ENCODE assay signal across 8 mouse cellular contexts in the genomic region with DNA sequence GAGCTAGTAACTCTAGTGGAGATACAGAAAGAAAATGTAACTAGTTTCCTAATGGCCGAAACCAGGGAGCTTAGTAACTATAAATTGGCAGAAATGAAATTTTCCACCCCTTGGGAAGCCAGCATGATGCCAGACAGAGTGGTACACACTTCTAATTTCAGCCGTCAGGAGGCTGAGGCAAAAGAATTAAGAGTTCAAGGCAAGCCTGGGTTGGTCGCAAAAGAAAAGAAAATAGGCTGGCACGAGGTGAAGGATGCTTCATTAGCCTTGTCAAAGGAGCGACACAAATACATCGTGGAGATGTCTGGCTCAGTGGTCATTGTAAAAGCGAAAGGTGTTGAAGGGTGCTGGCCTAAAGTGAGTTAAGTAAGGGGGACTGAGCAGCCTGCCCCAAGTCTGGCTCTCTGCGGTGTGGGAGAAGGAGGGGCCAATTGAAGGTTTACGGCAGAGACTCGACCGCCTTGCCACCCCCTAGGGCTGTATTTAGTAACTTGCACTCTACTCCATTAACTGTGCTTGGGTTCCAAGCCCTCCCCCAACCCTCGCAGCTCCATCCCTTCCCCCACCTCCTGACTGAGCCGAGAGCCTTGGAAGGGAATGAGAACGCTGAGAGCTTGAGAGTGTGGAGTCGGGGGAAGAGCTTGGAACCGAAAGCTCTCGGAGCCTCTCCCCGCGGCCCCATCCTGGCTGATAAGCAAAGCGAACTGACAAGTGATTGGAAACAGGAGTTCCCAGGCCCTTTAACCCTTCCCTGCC.
DNase-seq lines count a peak whose midpoint lies in the region; ATAC-seq lines count a peak whose summit lies in the region.

No protein-coding gene starts in this region.

- no peaks in the 10 kb centered on the region for H3K36me3 ChIP-seq in embryonic facial prominence, embryonic 12.5 days
- no peaks in the 10 kb centered on the region for H3K36me3 ChIP-seq in heart, embryonic 13.5 days
- H3K36me3 ChIP-seq in lung, embryonic 15.5 days, result no peaks in the 10 kb centered on the region

- peaks cover 49% of the 10 kb centered on the region for H3K4me1 ChIP-seq in embryonic facial prominence, embryonic 12.5 days
- H3K4me1 ChIP-seq in heart, embryonic 13.5 days, result peaks cover 64% of the 10 kb centered on the region
- peaks cover 35% of the 10 kb centered on the region for H3K4me1 ChIP-seq in lung, embryonic 15.5 days

- H3K9ac ChIP-seq in embryonic facial prominence, embryonic 12.5 days, result no peak overlapping the region
- peak overlapping the region; percentile 54 for H3K9ac ChIP-seq in heart, embryonic 13.5 days
- peak overlapping the region; percentile 11; the same call in 1 of the 2 replicates for H3K9ac ChIP-seq in lung, embryonic 15.5 days

- 6% methylated on average over 20 of the region's 20 CpGs for WGBS in embryonic facial prominence, embryonic 12.5 days
- 5% methylated on average over 20 of the region's 20 CpGs for WGBS in heart, embryonic 13.5 days
- WGBS in lung, embryonic 15.5 days, result 6% methylated on average over 20 of the region's 20 CpGs

- ATAC-seq in embryonic facial prominence, embryonic 12.5 days (ENCODE audit: insufficient number of reproducible peaks, insufficient read depth, low FRiP score, low TSS enrichment), result peak; percentile 82
- peak; percentile 83 for ATAC-seq in heart, embryonic 13.5 days (ENCODE audit: extremely low read depth, insufficient number of reproducible peaks, low FRiP score, low TSS enrichment)
- ATAC-seq in lung, embryonic 15.5 days (ENCODE audit: borderline replicate concordance, extremely low read depth, low FRiP score, low TSS enrichment), result peak; percentile 91

- H3K27me3 ChIP-seq in embryonic facial prominence, embryonic 12.5 days, result no peaks in the 10 kb centered on the region
- no peaks in the 10 kb centered on the region for H3K27me3 ChIP-seq in heart, embryonic 13.5 days (replicated peaks)
- H3K27me3 ChIP-seq in lung, embryonic 15.5 days, result no peaks in the 10 kb centered on the region

- peak overlapping the region; percentile 44 for H3K4me2 ChIP-seq in embryonic facial prominence, embryonic 12.5 days (replicated peaks)
- peak overlapping the region; percentile 64 for H3K4me2 ChIP-seq in heart, embryonic 13.5 days
- peak overlapping the region; percentile 62 for H3K4me2 ChIP-seq in lung, embryonic 15.5 days

- 0 out of 2 replicates have a peak overlapping the region, but pooled peaks have one; percentile 0 for H3K4me3 ChIP-seq in embryonic facial prominence, embryonic 12.5 days
- H3K4me3 ChIP-seq in heart, embryonic 13.5 days, result peak overlapping the region; percentile 35
- peak overlapping the region; percentile 29 for H3K4me3 ChIP-seq in lung, embryonic 15.5 days

- H3K27ac ChIP-seq in embryonic facial prominence, embryonic 12.5 days, result peak overlapping the region; percentile 43; the same call in 1 of the 2 replicates
- peak overlapping the region; percentile 89 for H3K27ac ChIP-seq in heart, embryonic 13.5 days (replicated peaks)
- H3K27ac ChIP-seq in lung, embryonic 15.5 days, result peak overlapping the region; percentile 46

- peak; percentile 46 to 55 for DNase-seq in cerebellum, postnatal 10 days
- no peak for DNase-seq in cerebellum, adult 18-20 months
- peak; percentile 50 for DNase-seq in kidney, adult 9 months
- peak; percentile 63 for DNase-seq in ovary, adult 18-20 months (ENCODE audit: low spot score)
- no peak for DNase-seq in T-cell, adult 2 months (ENCODE audit: low spot score)

- no peaks in the 10 kb centered on the region for H3K9me3 ChIP-seq in embryonic facial prominence, embryonic 12.5 days
- H3K9me3 ChIP-seq in heart, embryonic 13.5 days, result no peaks in the 10 kb centered on the region
- H3K9me3 ChIP-seq in lung, embryonic 15.5 days, result no peaks in the 10 kb centered on the region

Comparison
In these comparisons a context has a peak if more than half of its experiments do, and no peak if none do; other contexts are left out.
1. DNase-seq: peak in cerebellum, postnatal 10 days (2 of 2), kidney, adult 9 months (single experiment) and ovary, adult 18-20 months (single experiment); none in cerebellum, adult 18-20 months (0 of 2) and T-cell, adult 2 months (single experiment).
2. Peak in every context shown above with its lines, with median percentiles within 50 percentile points of each other: ATAC-seq, H3K27ac ChIP-seq, H3K4me2 ChIP-seq and H3K4me3 ChIP-seq.